Mouse (Mus musculus) hindbrain, embryonic 14.5 days (tissue): ENCODE measurements around the gene Zdhhc5. TPM values are rescaled to one million over a fixed set of nuclear protein-coding genes. Genes with fewer than 3 reads are reported as not detected.
"Not testable (repeated sequence)": the region's sequence is repeated elsewhere in the genome, so short reads cannot be mapped to it uniquely, and the experiment has no call there.

Experiments
- ATAC-seq: fragments of 200-750 bp; cut with Nextera tagmentation; 2 replicates; pipeline ENCODE4 v1.8.0; 2017; ENCODE audit warnings: moderate number of reproducible peaks, mild to moderate bottlenecking, moderate TSS enrichment, moderate library complexity; ENCODE audit not compliant: low FRiP score
- DNase-seq: peaks from one replicate; pipeline ENCODE4 v3.0.0-alpha.2; 2015; ENCODE audit warnings: low spot score
- H3K27ac ChIP-seq: fragments of 300-500 bp; sonication (generic); 2 replicates; pipeline ENCODE4 v1.5.1; 2014; ENCODE audit warnings: mild to moderate bottlenecking, moderate library complexity
- H3K27me3 ChIP-seq: fragments of 300-500 bp; sonication (generic); 2 replicates; pipeline ENCODE4 v1.6.1; 2014; ENCODE audit warnings: mild to moderate bottlenecking, low read length, mixed read lengths; ENCODE audit not compliant: control insufficient read depth, insufficient read depth
- H3K36me3 ChIP-seq: fragments of 300-500 bp; sonication (generic); replicated peaks from 2 replicates; pipeline ENCODE4 v1.6.1; 2014; ENCODE audit not compliant: control insufficient read depth, insufficient read depth
- H3K4me1 ChIP-seq: fragments of 300-500 bp; sonication (generic); replicated peaks from 2 replicates; pipeline ENCODE4 v1.6.1; 2014; ENCODE audit warnings: antibody characterized with exemption, low read length, mixed read lengths; ENCODE audit not compliant: control insufficient read depth, insufficient read depth
- H3K4me2 ChIP-seq: fragments of 300-500 bp; sonication (generic); replicated peaks from 2 replicates; pipeline ENCODE4 v1.6.1; 2014; ENCODE audit warnings: mild to moderate bottlenecking, moderate library complexity
- H3K4me3 ChIP-seq: fragments of 300-500 bp; sonication (generic); replicated peaks from 2 replicates; pipeline ENCODE4 v1.5.1; 2014; ENCODE audit warnings: mild to moderate bottlenecking, low read length
- H3K9ac ChIP-seq: fragments of 300-500 bp; sonication (generic); 2 replicates; pipeline ENCODE4 v1.6.1; 2014
- H3K9me3 ChIP-seq: fragments of 300-500 bp; sonication (generic); 2 replicates; pipeline ENCODE4 v1.6.1; 2016; ENCODE audit warnings: low read length; ENCODE audit not compliant: control insufficient read depth
- WGBS: fragments of 180-500 bp; shearing (Covaris S2); extraction: QIAGEN DNeasy Blood & Tissue Kit; methylation state at CpG from one replicate; pipeline ENCODE4 v1.1.7; 2014; 5-methylcytosine and 5-hydroxymethylcytosine counted together
- polyA plus RNA-seq: library from polyadenylated mRNA; unstranded; fragments of >200 nt; fragmentation: Nextera tagmentation; extraction: Ambion mirVana; gene quantifications from 2 replicates; pipeline ENCODE4 v1.2.1, GENCODE M21; 2014

Zdhhc5 gene
- polyA plus RNA-seq, 1 experiment from 2014 or later: 21.9 TPM

- DNase-seq (no peak), ATAC-seq (no peak)
- H3K27ac ChIP-seq: no peak overlapping the region
- peaks cover 84% of the 10 kb centered on the region for H3K36me3 ChIP-seq
- H3K9me3 ChIP-seq: no peaks in the 10 kb centered on the region
- 88% methylated on average over 2 of the region's 2 CpGs for WGBS
- no peak overlapping the region for H3K4me3 ChIP-seq
- H3K27me3 ChIP-seq: no peaks in the 10 kb centered on the region
- H3K4me2 ChIP-seq: no peak overlapping the region
- no peaks in the 10 kb centered on the region for H3K4me1 ChIP-seq
- no peak overlapping the region for H3K9ac ChIP-seq
Observed at GRCm38 (mm10) chr2:84688080-84688844, 26.7 kb downstream of the Zdhhc5 start.

GRCm38 (mm10) chr2:84682605-84683183 lies 32.3 kb downstream of the Zdhhc5 start:
- Histone ChIP-seq H3K27ac (no peak overlapping the region), H3K4me2 (no peak overlapping the region)

GRCm38 (mm10) chr2:84679016-84679415 lies 36.0 kb downstream of the Zdhhc5 start, which contains the start of gene Tmx2:
Gene Tmx2 (minus strand): TSS chr2:84679140.
- 23% methylated on average over 8 of the region's 8 CpGs for WGBS
- peak within 1 kb of the TSS; percentile 82 for H3K9ac ChIP-seq
- H3K4me3 ChIP-seq: peak within 1 kb of the TSS; percentile 94
- DNase-seq: no peak
- peak within 1 kb of the TSS; percentile 79 for H3K4me2 ChIP-seq
- peak within 1 kb of the TSS; percentile 27; the same call in 1 of the 2 replicates for H3K27ac ChIP-seq
- H3K36me3 ChIP-seq: peaks cover 23% of the 10 kb centered on the region
- no peaks in the 10 kb centered on the region for H3K27me3 ChIP-seq
- H3K9me3 ChIP-seq: no peaks in the 10 kb centered on the region
- ATAC-seq: no peak
- H3K4me1 ChIP-seq: peaks cover 22% of the 10 kb centered on the region

More at GRCm38 (mm10) chr2:84682605-84683183, 32.3 kb downstream of the Zdhhc5 start:
- Histone ChIP-seq H3K4me3 (no peak overlapping the region), H3K27me3 (no peaks in the 10 kb centered on the region), H3K9me3 (no peaks in the 10 kb centered on the region), H3K4me1 (peaks cover 7% of the 10 kb centered on the region), H3K36me3 (peaks cover 30% of the 10 kb centered on the region), H3K9ac (no peak overlapping the region)
- DNase-seq (no peak), ATAC-seq (no peak)
- 87% methylated on average over 6 of the region's 6 CpGs for WGBS

- peak; percentile 100 for ATAC-seq
- WGBS: under 1% methylated on average over 44 of the region's 44 CpGs
Observed at GRCm38 (mm10) chr2:84677968-84678880, 36.8 kb downstream of the Zdhhc5 start, which contains the start of the genes Gm28635 and Med19. Gene Gm28635 (minus strand): TSS chr2:84678041. Gene Med19 (plus strand): TSS chr2:84678402.

GRCm38 (mm10) chr2:84677270-84677967 lies 37.6 kb downstream of the Zdhhc5 start:
- 9% methylated on average over 22 of the region's 22 CpGs for WGBS
- ATAC-seq: peak; percentile 57
- peak; percentile 36 for DNase-seq
- H3K27me3 ChIP-seq: no peaks in the 10 kb centered on the region
- peak overlapping the region; percentile 84 for H3K27ac ChIP-seq
- no peaks in the 10 kb centered on the region for H3K9me3 ChIP-seq
- peak overlapping the region; percentile 82 for H3K4me2 ChIP-seq
- H3K9ac ChIP-seq: peak overlapping the region; percentile 77
- H3K36me3 ChIP-seq: peaks cover 38% of the 10 kb centered on the region
- peak overlapping the region; percentile 94 for H3K4me3 ChIP-seq
- peaks cover 22% of the 10 kb centered on the region for H3K4me1 ChIP-seq

More at GRCm38 (mm10) chr2:84677968-84678880, 36.8 kb downstream of the Zdhhc5 start, which contains the start of the genes Gm28635 and Med19:
- Histone ChIP-seq H3K36me3 (peaks cover 30% of the 10 kb centered on the region), H3K9ac (peak within 1 kb of the TSS; percentile 82), H3K4me2 (peak within 1 kb of the TSS; percentile 82), H3K4me3 (peak within 1 kb of the TSS; percentile 94), H3K27ac (peak within 1 kb of the TSS; percentile 84), H3K27me3 (no peaks in the 10 kb centered on the region), H3K4me1 (peaks cover 22% of the 10 kb centered on the region), H3K9me3 (no peaks in the 10 kb centered on the region)
- DNase-seq: peak; percentile 99

GRCm38 (mm10) chr2:84671535-84671934 lies 43.4 kb downstream of the Zdhhc5 start:
- peaks cover 39% of the 10 kb centered on the region for H3K36me3 ChIP-seq
- H3K9me3 ChIP-seq, DNase-seq, ATAC-seq, H3K27me3 ChIP-seq: not testable (repeated sequence)
- peak overlapping the region; percentile 65 for H3K4me2 ChIP-seq
- H3K4me3 ChIP-seq: peak overlapping the region; percentile 70; the same call in 1 of the 2 replicates
- peaks cover 17% of the 10 kb centered on the region for H3K4me1 ChIP-seq
- H3K27ac ChIP-seq: peak overlapping the region; percentile 86; the same call in 1 of the 2 replicates
- WGBS: 70% methylated on average over 4 of the region's 5 CpGs
- H3K9ac ChIP-seq: peak overlapping the region; percentile 80; the same call in 1 of the 2 replicates

GRCm38 (mm10) chr2:84670569-84670933 lies 44.4 kb downstream of the Zdhhc5 start, which contains the start of gene Selenoh:
Gene Selenoh (minus strand): TSS chr2:84670770.
- H3K4me1 ChIP-seq: peaks cover 10% of the 10 kb centered on the region
- no peaks in the 10 kb centered on the region for H3K27me3 ChIP-seq
- H3K4me3 ChIP-seq: peak within 1 kb of the TSS; percentile 70
- H3K9ac ChIP-seq: peak within 1 kb of the TSS; percentile 80
- 0% methylated on average over 20 of the region's 20 CpGs for WGBS
- H3K9me3 ChIP-seq: no peaks in the 10 kb centered on the region
- DNase-seq (peak; percentile 94), ATAC-seq (peak; percentile 98)
- peaks cover 32% of the 10 kb centered on the region for H3K36me3 ChIP-seq
- H3K27ac ChIP-seq: peak within 1 kb of the TSS; percentile 86
- H3K4me2 ChIP-seq: peak within 1 kb of the TSS; percentile 65

GRCm38 (mm10) chr2:84669828-84670568 lies 45.0 kb downstream of the Zdhhc5 start:
- peak overlapping the region; percentile 80 for H3K9ac ChIP-seq
- H3K4me1 ChIP-seq: peaks cover 10% of the 10 kb centered on the region
- H3K27ac ChIP-seq: peak overlapping the region; percentile 85
- peaks cover 26% of the 10 kb centered on the region for H3K36me3 ChIP-seq
- peak overlapping the region; percentile 65 for H3K4me2 ChIP-seq
- no peak for DNase-seq
- 3% methylated on average over 39 of the region's 39 CpGs for WGBS
- H3K27me3 ChIP-seq: no peaks in the 10 kb centered on the region
- no peaks in the 10 kb centered on the region for H3K9me3 ChIP-seq
- ATAC-seq: peak; percentile 79
- peak overlapping the region; percentile 70 for H3K4me3 ChIP-seq
